Mouse (Mus musculus): ENCODE results near the gene Rbm26.

The Rbm26 gene

GRCm38 (mm10) chr14:105087001-105087400 lies 90.1 kb downstream of the Rbm26 start:
- no peak for DNase-seq (ENCODE audit: low spot score in 2 of 2)

GRCm38 (mm10) chr14:105085332-105085993 lies 91.7 kb downstream of the Rbm26 start:
- DNase-seq (ENCODE audit: low spot score in 2 of 2) = no peak

GRCm38 (mm10) chr14:105084757-105085330 lies 92.3 kb downstream of the Rbm26 start:
- DNase-seq (ENCODE audit: low spot score in 2 of 2) = no peak

GRCm38 (mm10) chr14:105084106-105084505 lies 93.0 kb downstream of the Rbm26 start:
- no peak for DNase-seq (ENCODE audit: low spot score in 2 of 2)

GRCm38 (mm10) chr14:105074776-105075175 lies 102.4 kb downstream of the Rbm26 start:
- DNase-seq (ENCODE audit: low spot score in 2 of 2) = no peak

GRCm38 (mm10) chr14:105074376-105074775 lies 102.8 kb downstream of the Rbm26 start:
- no peak for DNase-seq (ENCODE audit: low spot score in 2 of 2)

GRCm38 (mm10) chr14:105071010-105071509 lies 106.1 kb downstream of the Rbm26 start:
- no peak for DNase-seq (ENCODE audit: low spot score in 2 of 2)

- DNase-seq (ENCODE audit: low spot score in 2 of 2) = no peak
Measured at GRCm38 (mm10) chr14:105070258-105071009, 106.7 kb downstream of the Rbm26 start.

- no peak for DNase-seq (ENCODE audit: low spot score in 2 of 2)
Measured at GRCm38 (mm10) chr14:105068060-105068459, 109.1 kb downstream of the Rbm26 start.

- no peak for DNase-seq (ENCODE audit: low spot score in 2 of 2)
Measured at GRCm38 (mm10) chr14:105064243-105064642, 112.9 kb downstream of the Rbm26 start.

- no peak for DNase-seq (ENCODE audit: low spot score in 2 of 2)
Measured at GRCm38 (mm10) chr14:105061230-105061629, 115.9 kb downstream of the Rbm26 start.

GRCm38 (mm10) chr14:105057934-105058333 lies 119.2 kb downstream of the Rbm26 start:
- DNase-seq (ENCODE audit: low spot score in 2 of 2) = no peak
